Mouse (Mus musculus) hindbrain, postnatal 0 days (tissue): ENCODE data around the gene Znrf1. TPM values are rescaled to one million over a fixed set of nuclear protein-coding genes. Genes with fewer than 3 reads are reported as not detected.

Source experiments
- ATAC-seq: fragments of 200-750 bp; cut with Nextera tagmentation; 2 replicates; pipeline ENCODE4 v1.8.0; 2017; ENCODE audit warnings: mild to moderate bottlenecking, moderate TSS enrichment, moderate library complexity
- DNase-seq: peaks from one replicate; pipeline ENCODE4 v3.0.0-alpha.2; 2015; ENCODE audit warnings: low spot score
- H3K27ac ChIP-seq: fragments of 300-500 bp; sonication (generic); 2 replicates; pipeline ENCODE4 v1.5.1; 2014; ENCODE audit warnings: mild to moderate bottlenecking
- H3K27me3 ChIP-seq: fragments of 300-500 bp; sonication (generic); 2 replicates; pipeline ENCODE4 v1.6.1; 2014; ENCODE audit warnings: low read length, mixed read lengths; ENCODE audit not compliant: insufficient read depth
- H3K36me3 ChIP-seq: fragments of 300-500 bp; sonication (generic); 2 replicates; pipeline ENCODE4 v1.6.1; 2014; ENCODE audit warnings: low read length, mixed read lengths; ENCODE audit not compliant: insufficient read depth
- H3K4me1 ChIP-seq: fragments of 300-500 bp; sonication (generic); 2 replicates; pipeline ENCODE4 v1.6.1; 2014; ENCODE audit warnings: antibody characterized with exemption, low read length, mixed read lengths; ENCODE audit not compliant: insufficient read depth
- H3K4me2 ChIP-seq: fragments of 300-500 bp; sonication (generic); 2 replicates; pipeline ENCODE4 v1.6.1; 2014; ENCODE audit warnings: low read depth, mild to moderate bottlenecking, low read length, moderate library complexity, mixed read lengths
- H3K4me3 ChIP-seq: fragments of 300-500 bp; sonication (generic); 2 replicates; pipeline ENCODE4 v1.5.1; 2014; ENCODE audit warnings: low read length
- H3K9ac ChIP-seq: fragments of 300-500 bp; sonication (generic); replicated peaks from 2 replicates; pipeline ENCODE4 v1.6.1; 2014; ENCODE audit warnings: mild to moderate bottlenecking, low read length, moderate library complexity, mixed read lengths
- H3K9me3 ChIP-seq: fragments of 300-500 bp; sonication (generic); 2 replicates; pipeline ENCODE4 v1.6.1; 2016; ENCODE audit warnings: low read length, mixed read lengths
- CTCF ChIP-seq: IDR thresholded peaks from 2 replicates; pipeline ENCODE4 v1.5.1; 2016; ENCODE audit warnings: antibody characterized with exemption, control low read depth, low read depth
- WGBS: fragments of 180-500 bp; shearing (Covaris S2); extraction: QIAGEN DNeasy Blood & Tissue Kit; methylation state at CpG from one replicate; pipeline ENCODE4 v1.1.7; 2014; 5-methylcytosine and 5-hydroxymethylcytosine counted together
- polyA plus RNA-seq: library from polyadenylated mRNA; unstranded; fragments of >200 nt; fragmentation: Nextera tagmentation; extraction: Ambion mirVana; gene quantifications from 2 replicates; pipeline ENCODE4 v1.2.1, GENCODE M21; 2015
- total RNA-seq: library from RNA; depleted of rRNA; stranded (reverse); fragments of >200 nt; gene quantifications from 2 replicates; pipeline ENCODE4 v1.2.3, GENCODE M21; 2014

The Znrf1 gene
- total and polyA plus RNA-seq, 2 experiments from 2014 or later: 76.1 to 194 TPM

GRCm38 (mm10) chr8:111574016-111574415 is 38.1 kb downstream of the Znrf1 start:
- no peak for TF ChIP-seq CTCF
- H3K4me3 ChIP-seq: no peak overlapping the region
- ATAC-seq (no peak), DNase-seq (no peak)
- no peak overlapping the region for H3K27ac ChIP-seq
- 0 out of 2 replicates have a peak, but pooled peaks cover 6% of the 10 kb centered on the region for H3K4me1 ChIP-seq
- no peak overlapping the region for H3K9ac ChIP-seq
- H3K27me3 ChIP-seq: no peaks in the 10 kb centered on the region
- no peaks in the 10 kb centered on the region for H3K9me3 ChIP-seq
- 83% methylated on average over 2 of the region's 2 CpGs for WGBS
- no peaks in the 10 kb centered on the region for H3K36me3 ChIP-seq
- no peak overlapping the region for H3K4me2 ChIP-seq

GRCm38 (mm10) chr8:111575492-111575891 is 39.6 kb downstream of the Znrf1 start:
- H3K4me1 ChIP-seq: 0 out of 2 replicates have a peak, but pooled peaks cover 3% of the 10 kb centered on the region

GRCm38 (mm10) chr8:111576501-111576900 is 40.6 kb downstream of the Znrf1 start:
- DNase-seq (no peak), ATAC-seq (no peak)
- no peaks in the 10 kb centered on the region for H3K27me3 ChIP-seq
- H3K9me3 ChIP-seq: no peaks in the 10 kb centered on the region
- H3K4me1 ChIP-seq: 0 out of 2 replicates have a peak, but pooled peaks cover 3% of the 10 kb centered on the region
- H3K36me3 ChIP-seq: no peaks in the 10 kb centered on the region
- no peak overlapping the region for H3K27ac ChIP-seq
- H3K4me2 ChIP-seq: no peak overlapping the region
- no peak overlapping the region for H3K9ac ChIP-seq
- H3K4me3 ChIP-seq: no peak overlapping the region
- no peak for TF ChIP-seq CTCF

More at GRCm38 (mm10) chr8:111575492-111575891, 39.6 kb downstream of the Znrf1 start:
- Histone ChIP-seq H3K9ac (no peak overlapping the region), H3K9me3 (no peaks in the 10 kb centered on the region), H3K4me3 (no peak overlapping the region), H3K27me3 (no peaks in the 10 kb centered on the region), H3K27ac (no peak overlapping the region), H3K4me2 (no peak overlapping the region), H3K36me3 (no peaks in the 10 kb centered on the region)
- ATAC-seq (no peak), DNase-seq (no peak)
- 94% methylated on average over 4 of the region's 4 CpGs for WGBS
- no peak for TF ChIP-seq CTCF

GRCm38 (mm10) chr8:111577880-111578533 is 42.1 kb downstream of the Znrf1 start:
- Histone ChIP-seq H3K4me1 (no peaks in the 10 kb centered on the region), H3K27ac (no peak overlapping the region), H3K4me2 (no peak overlapping the region), H3K9ac (no peak overlapping the region), H3K27me3 (no peaks in the 10 kb centered on the region), H3K4me3 (no peak overlapping the region), H3K36me3 (no peaks in the 10 kb centered on the region), H3K9me3 (no peaks in the 10 kb centered on the region)
- 85% methylated on average over 9 of the region's 9 CpGs for WGBS
- no peak for ATAC-seq
- no peak for TF ChIP-seq CTCF
- no peak for DNase-seq

- H3K27me3 ChIP-seq: no peaks in the 10 kb centered on the region
- H3K4me2 ChIP-seq: no peak overlapping the region
- no peak overlapping the region for H3K27ac ChIP-seq
- H3K4me1 ChIP-seq: no peaks in the 10 kb centered on the region
- ATAC-seq (no peak), DNase-seq (no peak)
- H3K36me3 ChIP-seq: no peaks in the 10 kb centered on the region
- H3K9me3 ChIP-seq: no peaks in the 10 kb centered on the region
- no peak overlapping the region for H3K4me3 ChIP-seq
- 88% methylated on average over 1 of the region's 1 CpGs for whole genome bisulfite sequencing
- no peak overlapping the region for H3K9ac ChIP-seq
- TF ChIP-seq CTCF: no peak
These were observed 43.4 kb downstream of the Znrf1 start for GRCm38 (mm10) chr8:111579318-111579717.

GRCm38 (mm10) chr8:111580306-111580705 is 44.4 kb downstream of the Znrf1 start:
- ATAC-seq (no peak), DNase-seq (no peak)
- no peak overlapping the region for H3K4me2 ChIP-seq
- H3K9me3 ChIP-seq: no peaks in the 10 kb centered on the region
- TF ChIP-seq CTCF: no peak
- H3K4me3 ChIP-seq: no peak overlapping the region
- no peaks in the 10 kb centered on the region for H3K4me1 ChIP-seq
- H3K36me3 ChIP-seq: no peaks in the 10 kb centered on the region
- H3K27me3 ChIP-seq: no peaks in the 10 kb centered on the region
- H3K27ac ChIP-seq: no peak overlapping the region
- WGBS: 85% methylated on average over 3 of the region's 3 CpGs
- no peak overlapping the region for H3K9ac ChIP-seq

- H3K9me3 ChIP-seq: no peaks in the 10 kb centered on the region
- TF ChIP-seq CTCF: no peak
- H3K27me3 ChIP-seq: no peaks in the 10 kb centered on the region
- no peak overlapping the region for H3K4me3 ChIP-seq
- DNase-seq (no peak), ATAC-seq (no peak)
- no peak overlapping the region; the same call in 1 of the 2 replicates for H3K27ac ChIP-seq
- H3K9ac ChIP-seq: no peak overlapping the region
- WGBS: 42% methylated on average over 3 of the region's 3 CpGs
- H3K4me2 ChIP-seq: no peak overlapping the region
- no peaks in the 10 kb centered on the region for H3K4me1 ChIP-seq
- H3K36me3 ChIP-seq: no peaks in the 10 kb centered on the region
These were observed 46.5 kb downstream of the Znrf1 start for GRCm38 (mm10) chr8:111582386-111582785.
